ENCODE assay signal across 10 mouse cellular contexts in the genomic region with DNA sequence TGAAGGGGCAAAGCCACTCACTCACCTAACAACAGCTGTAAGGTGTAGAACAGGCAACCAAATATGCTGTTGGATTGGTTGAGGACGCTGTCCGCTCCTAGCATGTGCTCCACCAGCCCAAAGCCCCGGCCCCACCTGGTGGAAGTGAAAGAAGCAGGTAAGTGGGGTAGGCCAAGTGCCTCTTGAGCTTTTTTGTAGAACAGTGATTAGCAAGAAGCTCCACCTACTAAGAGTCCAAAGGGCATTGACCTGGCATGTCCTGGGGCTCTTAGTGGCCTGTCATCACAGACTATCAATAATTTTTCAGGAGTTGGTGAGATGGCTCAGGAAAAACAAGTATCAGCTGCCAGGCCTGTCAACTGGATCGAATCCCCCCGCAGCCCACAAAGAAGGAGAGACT. TPM values are rescaled to one million over a fixed set of nuclear protein-coding genes. Genes with fewer than 3 reads are reported as not detected.
A peak's percentile ranks its signal among the peaks of the same experiment; 100 is the strongest.
DNase-seq lines count a peak whose midpoint lies in the region; ATAC-seq and TF ChIP-seq lines count a peak whose summit lies in the region.
"Had no signal": no experiment of that assay in that cellular context is flagged by ENCODE, and none has a peak within 500 bp of the region (broad histone marks: within the 10 kb centered on the region; RNA-seq: fewer than 3 reads in every experiment).

No protein-coding gene starts in this region.

- peaks cover 17% of the 10 kb centered on the region for H3K4me1 ChIP-seq in hindbrain, embryonic 10.5 days (replicated peaks)
- no peaks in the 10 kb centered on the region; the same call in 1 of the 2 replicates for H3K4me1 ChIP-seq in hindbrain, embryonic 11.5 days (replicated peaks; ENCODE audit: control insufficient read depth, insufficient read depth, low read length)
- peaks cover 14% of the 10 kb centered on the region for H3K4me1 ChIP-seq in embryonic facial prominence, embryonic 15.5 days
- peaks cover 13% of the 10 kb centered on the region for H3K4me1 ChIP-seq in limb, embryonic 12.5 days (replicated peaks)

- peak overlapping the region; percentile 10 for H3ac ChIP-seq in myocyte (ENCODE audit: control insufficient read depth, insufficient read length)

- no peaks in the 10 kb centered on the region for H3K79me2 ChIP-seq in myocyte (ENCODE audit: control insufficient read depth, insufficient read depth)

- H3K27ac ChIP-seq in hindbrain, embryonic 10.5 days = no peak overlapping the region
- H3K27ac ChIP-seq in hindbrain, embryonic 11.5 days (ENCODE audit: low read depth, low read length) = no peak overlapping the region
- H3K27ac ChIP-seq in embryonic facial prominence, embryonic 15.5 days (replicated peaks) = peak overlapping the region; percentile 85; the same call in 1 of the 2 replicates
- no peak overlapping the region for H3K27ac ChIP-seq in limb, embryonic 12.5 days

- H3K4me2 ChIP-seq in hindbrain, embryonic 11.5 days (replicated peaks; ENCODE audit: low read depth, low read length) = no peak overlapping the region; the same call in 1 of the 2 replicates
- H3K4me2 ChIP-seq in embryonic facial prominence, embryonic 15.5 days (replicated peaks) = peak overlapping the region; percentile 77
- peak overlapping the region; percentile 79 for H3K4me2 ChIP-seq in limb, embryonic 12.5 days
- H3K4me2 ChIP-seq in myocyte (ENCODE audit: low read depth) = peak overlapping the region; percentile 93

- peak overlapping the region; percentile 59 for H3K4me3 ChIP-seq in hindbrain, embryonic 10.5 days
- no peak overlapping the region for H3K4me3 ChIP-seq in hindbrain, embryonic 11.5 days (ENCODE audit: low read depth, low read length)
- peak overlapping the region; percentile 69 for H3K4me3 ChIP-seq in embryonic facial prominence, embryonic 15.5 days (replicated peaks)
- H3K4me3 ChIP-seq in limb, embryonic 12.5 days (replicated peaks) = peak overlapping the region; percentile 59
- peak overlapping the region; percentile 32 for H3K4me3 ChIP-seq in myocyte

- no peak for ATAC-seq in hindbrain, embryonic 11.5 days (ENCODE audit: low FRiP score)
- no peak for ATAC-seq in embryonic facial prominence, embryonic 15.5 days (ENCODE audit: insufficient number of reproducible peaks, low FRiP score, low TSS enrichment, low read depth)
- no peak for ATAC-seq in limb, embryonic 12.5 days (ENCODE audit: insufficient number of reproducible peaks, insufficient read depth, low FRiP score, low TSS enrichment, low read depth)

- no peaks in the 10 kb centered on the region for H3K27me3 ChIP-seq in hindbrain, embryonic 10.5 days (ENCODE audit: insufficient read depth, poor library complexity, severe bottlenecking)
- no peaks in the 10 kb centered on the region for H3K27me3 ChIP-seq in hindbrain, embryonic 11.5 days (ENCODE audit: control insufficient read depth, insufficient read depth, low read length)
- H3K27me3 ChIP-seq in embryonic facial prominence, embryonic 15.5 days = no peaks in the 10 kb centered on the region
- 0 out of 2 replicates have a peak, but pooled peaks cover under 1% of the 10 kb centered on the region for H3K27me3 ChIP-seq in limb, embryonic 12.5 days
- no peaks in the 10 kb centered on the region for H3K27me3 ChIP-seq in myocyte (ENCODE audit: control insufficient read depth, insufficient read depth, insufficient read length)

- TF ChIP-seq POLR2A in myocyte (IDR thresholded peaks at IDR 0.05; ENCODE audit: insufficient read length, low read depth) = no peak

- DNase-seq in hindbrain, embryonic 10.5 days (ENCODE audit: low spot score) = no peak
- DNase-seq in hindbrain, embryonic 11.5 days (ENCODE audit: low spot score) = no peak
- no peak for DNase-seq in right cerebral cortex, postnatal 10 days (ENCODE audit: low spot score in 2 of 2)
- no peak for DNase-seq in adrenal gland, adult 18-20 months (ENCODE audit: low spot score in 2 of 2)
- no peak for DNase-seq in adrenal gland, postnatal 4 days (ENCODE audit: low spot score in 2 of 2)
- DNase-seq: gastrocnemius, postnatal 10 days; right cerebral cortex, postnatal 25 days had no signal

- H3K9ac ChIP-seq in hindbrain, embryonic 11.5 days (ENCODE audit: low read depth, low read length) = no peak overlapping the region
- peak overlapping the region; percentile 63 for H3K9ac ChIP-seq in embryonic facial prominence, embryonic 15.5 days
- H3K9ac ChIP-seq in limb, embryonic 12.5 days (replicated peaks) = peak overlapping the region; percentile 70; the same call in 1 of the 2 replicates

- WGBS in hindbrain, embryonic 10.5 days = 88% methylated on average over 5 of the region's 5 CpGs
- 91% methylated on average over 5 of the region's 5 CpGs for WGBS in hindbrain, embryonic 11.5 days
- WGBS in embryonic facial prominence, embryonic 15.5 days = 64% methylated on average over 5 of the region's 5 CpGs
- 72% methylated on average over 5 of the region's 5 CpGs for WGBS in limb, embryonic 12.5 days

- no peaks in the 10 kb centered on the region for H3K9me3 ChIP-seq in hindbrain, embryonic 10.5 days
- no peaks in the 10 kb centered on the region for H3K9me3 ChIP-seq in hindbrain, embryonic 11.5 days (ENCODE audit: control insufficient read depth, low read length)
- no peaks in the 10 kb centered on the region for H3K9me3 ChIP-seq in embryonic facial prominence, embryonic 15.5 days (replicated peaks)
- H3K9me3 ChIP-seq in limb, embryonic 12.5 days = no peaks in the 10 kb centered on the region

- H3K36me3 ChIP-seq in hindbrain, embryonic 10.5 days = peaks cover 39% of the 10 kb centered on the region
- no peaks in the 10 kb centered on the region for H3K36me3 ChIP-seq in hindbrain, embryonic 11.5 days (ENCODE audit: control insufficient read depth, insufficient read depth, low read length)
- peaks cover 15% of the 10 kb centered on the region; the same call in 1 of the 2 replicates for H3K36me3 ChIP-seq in embryonic facial prominence, embryonic 15.5 days
- H3K36me3 ChIP-seq in limb, embryonic 12.5 days = peaks cover 43% of the 10 kb centered on the region
- H3K36me3 ChIP-seq in myocyte (ENCODE audit: control insufficient read depth, insufficient read depth) = no peaks in the 10 kb centered on the region

TF ChIP-seq in myocyte, 11 proteins besides CTCF, POLR2A, EP300 and RAD21:
- TF ChIP-seq USF1 (IDR thresholded peaks at IDR 0.05; ENCODE audit: low read depth) = no peak
- peak; percentile 12 for TF ChIP-seq POLR2AphosphoS2 (IDR thresholded peaks at IDR 0.05; ENCODE audit: insufficient read length, low read depth)

RNA-seq across cellular contexts. Expression of a gene that starts 0.8 kb away (rescaled TPM):
- polyA plus RNA-seq in hindbrain, embryonic 10.5 days (2016; fragmentation: Nextera tagmentation; extraction: Ambion mirVana) = not detected in 2 replicates
- polyA plus RNA-seq in hindbrain, embryonic 11.5 days (2014; fragmentation: Nextera tagmentation; extraction: Ambion mirVana) = not detected in 2 replicates
- polyA plus RNA-seq in embryonic facial prominence, embryonic 15.5 days (2015; fragmentation: Nextera tagmentation; extraction: Ambion mirVana) = not detected in 2 replicates
- polyA plus RNA-seq in limb, embryonic 12.5 days (2016; fragmentation: Nextera tagmentation; extraction: Ambion mirVana) = not detected in 2 replicates
- polyA plus RNA-seq in myocyte (2012; fragmentation: generic; extraction: Trizol) = not detected
- total RNA-seq in adrenal gland, adult 18-20 months (2021) = not detected
- not detected for total RNA-seq in adrenal gland, postnatal 4 days (2021)
- total RNA-seq: gastrocnemius, postnatal 10 days had no signal

RNA-seq across cellular contexts. Expression of a gene that starts 0.9 kb away (rescaled TPM):
- polyA plus RNA-seq in hindbrain, embryonic 10.5 days (2016; fragmentation: Nextera tagmentation; extraction: Ambion mirVana) = 49.7 and 54.7 TPM in 2 replicates
- polyA plus RNA-seq in hindbrain, embryonic 11.5 days (2014; fragmentation: Nextera tagmentation; extraction: Ambion mirVana) = 48.0 and 53.9 TPM in 2 replicates
- polyA plus RNA-seq in embryonic facial prominence, embryonic 15.5 days (2015; fragmentation: Nextera tagmentation; extraction: Ambion mirVana) = 234 and 262 TPM in 2 replicates
- 81.7 and 84.7 TPM in 2 replicates for polyA plus RNA-seq in limb, embryonic 12.5 days (2016; fragmentation: Nextera tagmentation; extraction: Ambion mirVana)
- polyA plus RNA-seq in myocyte (2012; fragmentation: generic; extraction: Trizol) = 65.9 TPM
- total RNA-seq in adrenal gland, adult 18-20 months (2021) = 10 to 100 TPM; 67.2 to 67.4 TPM
- 10 to 100 TPM; 71.8 to 93.6 TPM for total RNA-seq in adrenal gland, postnatal 4 days (2021)

RNA-seq across cellular contexts. Expression of a gene that starts 3.7 kb away (rescaled TPM):
- polyA plus RNA-seq in hindbrain, embryonic 10.5 days (2016; fragmentation: Nextera tagmentation; extraction: Ambion mirVana) = 0.51 and 1.1 TPM in 2 replicates
- polyA plus RNA-seq in hindbrain, embryonic 11.5 days (2014; fragmentation: Nextera tagmentation; extraction: Ambion mirVana) = 0.59 and 0.60 TPM in 2 replicates
- 2.4 and 4.6 TPM in 2 replicates for polyA plus RNA-seq in embryonic facial prominence, embryonic 15.5 days (2015; fragmentation: Nextera tagmentation; extraction: Ambion mirVana)
- polyA plus RNA-seq in limb, embryonic 12.5 days (2016; fragmentation: Nextera tagmentation; extraction: Ambion mirVana) = 1.4 and 1.6 TPM in 2 replicates
- 0.74 TPM for polyA plus RNA-seq in myocyte (2012; fragmentation: generic; extraction: Trizol)
- 1 to 10 TPM; 1.2 to 1.9 TPM for total RNA-seq in adrenal gland, adult 18-20 months (2021)
- 1 to 10 TPM in 1 of 2 experiments, under 1 TPM in 1; 0.87 to 2.9 TPM for total RNA-seq in adrenal gland, postnatal 4 days (2021)

RNA-seq across cellular contexts. Expression of a gene that starts 9.4 kb away (rescaled TPM):
- polyA plus RNA-seq in hindbrain, embryonic 10.5 days (2016; fragmentation: Nextera tagmentation; extraction: Ambion mirVana) = 115 and 123 TPM in 2 replicates
- polyA plus RNA-seq in hindbrain, embryonic 11.5 days (2014; fragmentation: Nextera tagmentation; extraction: Ambion mirVana) = 96.5 and 105 TPM in 2 replicates
- 108 and 112 TPM in 2 replicates for polyA plus RNA-seq in embryonic facial prominence, embryonic 15.5 days (2015; fragmentation: Nextera tagmentation; extraction: Ambion mirVana)
- 83.0 and 90.1 TPM in 2 replicates for polyA plus RNA-seq in limb, embryonic 12.5 days (2016; fragmentation: Nextera tagmentation; extraction: Ambion mirVana)
- 53.2 TPM for polyA plus RNA-seq in myocyte (2012; fragmentation: generic; extraction: Trizol)
- 100 to 1,000 TPM in 1 of 2 experiments, 10 to 100 TPM in 1; 97.1 to 109 TPM for total RNA-seq in adrenal gland, adult 18-20 months (2021)
- 100 to 1,000 TPM; 105 to 112 TPM for total RNA-seq in adrenal gland, postnatal 4 days (2021)

RNA-seq across cellular contexts. Expression of a gene that starts 17.8 kb away (rescaled TPM):
- 50.4 TPM in 2 replicates for polyA plus RNA-seq in hindbrain, embryonic 10.5 days (2016; fragmentation: Nextera tagmentation; extraction: Ambion mirVana)
- polyA plus RNA-seq in hindbrain, embryonic 11.5 days (2014; fragmentation: Nextera tagmentation; extraction: Ambion mirVana) = 49.7 and 50.1 TPM in 2 replicates
- 39.8 and 40.2 TPM in 2 replicates for polyA plus RNA-seq in embryonic facial prominence, embryonic 15.5 days (2015; fragmentation: Nextera tagmentation; extraction: Ambion mirVana)
- polyA plus RNA-seq in limb, embryonic 12.5 days (2016; fragmentation: Nextera tagmentation; extraction: Ambion mirVana) = 50.9 and 51.3 TPM in 2 replicates
- polyA plus RNA-seq in myocyte (2012; fragmentation: generic; extraction: Trizol) = 26.4 TPM
- 10 to 100 TPM; 27.1 to 30.2 TPM for total RNA-seq in adrenal gland, adult 18-20 months (2021)
- total RNA-seq in adrenal gland, postnatal 4 days (2021) = 10 to 100 TPM; 27.5 to 30.8 TPM
